ENCODE assay signal across 22 mouse cellular contexts in the genomic region with DNA sequence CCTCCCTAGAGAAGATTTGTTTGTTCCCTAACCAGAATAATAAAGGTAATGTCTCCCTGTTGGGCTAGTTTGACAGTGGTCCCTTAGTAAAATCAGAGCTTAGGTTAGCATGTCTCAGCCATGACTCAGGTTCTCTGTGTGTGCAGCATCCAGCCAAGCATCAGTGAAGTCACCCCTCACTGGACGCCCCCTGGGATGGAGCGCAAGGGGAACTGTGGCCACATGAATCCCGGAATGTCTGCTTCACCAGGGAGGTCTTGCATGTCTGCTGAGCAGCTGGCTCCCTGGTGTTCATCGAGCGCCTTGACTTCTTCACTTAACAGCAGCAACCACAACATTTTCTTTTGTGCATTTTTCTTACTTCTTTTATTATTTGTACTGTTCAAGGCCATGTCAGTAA. TPM values are rescaled to one million over a fixed set of nuclear protein-coding genes. Genes with fewer than 3 reads are reported as not detected.
DNase-seq lines count a peak whose midpoint lies in the region; ATAC-seq and TF ChIP-seq lines count a peak whose summit lies in the region.
"Had no signal": no experiment of that assay in that cellular context is flagged by ENCODE, and none has a peak within 500 bp of the region (broad histone marks: within the 10 kb centered on the region; RNA-seq: fewer than 3 reads in every experiment).

No protein-coding gene starts in this region.

- H3K79me2 ChIP-seq in C2C12 (ENCODE audit: control insufficient read depth, insufficient read depth) = no peaks in the 10 kb centered on the region

- no peak for ATAC-seq in embryonic facial prominence, embryonic 14.5 days (ENCODE audit: low read depth)
- ATAC-seq in limb, embryonic 14.5 days (ENCODE audit: low FRiP score, low read depth) = no peak
- ATAC-seq: activated CD4-positive, CD25-positive, alpha-beta regulatory T cell, adult 4 months; forebrain, embryonic 14.5 days; forebrain, embryonic 16.5 days had no signal

- H3K27me3 ChIP-seq in embryonic facial prominence, embryonic 14.5 days (replicated peaks; ENCODE audit: control insufficient read depth, insufficient read depth, low read length) = no peaks in the 10 kb centered on the region
- no peaks in the 10 kb centered on the region for H3K27me3 ChIP-seq in embryonic facial prominence, embryonic 10.5 days (replicated peaks; ENCODE audit: low read depth, poor library complexity, severe bottlenecking)
- no peaks in the 10 kb centered on the region for H3K27me3 ChIP-seq in limb, embryonic 14.5 days (ENCODE audit: control insufficient read depth, insufficient read depth, low read length)
- no peaks in the 10 kb centered on the region for H3K27me3 ChIP-seq in limb, embryonic 10.5 days (ENCODE audit: low read depth, poor library complexity, severe bottlenecking)
- peaks cover 5% of the 10 kb centered on the region for H3K27me3 ChIP-seq in C2C12 (ENCODE audit: control insufficient read depth, insufficient read depth, insufficient read length)
- H3K27me3 ChIP-seq: embryonic facial prominence, embryonic 13.5 days had no signal

- H3K4me1 ChIP-seq in embryonic facial prominence, embryonic 14.5 days (ENCODE audit: control insufficient read depth, insufficient read depth, low read length) = no peaks in the 10 kb centered on the region
- H3K4me1 ChIP-seq in embryonic facial prominence, embryonic 10.5 days = no peaks in the 10 kb centered on the region
- no peaks in the 10 kb centered on the region for H3K4me1 ChIP-seq in limb, embryonic 14.5 days (ENCODE audit: control insufficient read depth, insufficient read depth, low read length)
- H3K4me1 ChIP-seq in limb, embryonic 10.5 days = no peaks in the 10 kb centered on the region
- H3K4me1 ChIP-seq: embryonic facial prominence, embryonic 13.5 days had no signal

- TF ChIP-seq CTCF in C2C12 (IDR thresholded peaks at IDR 0.05; ENCODE audit: control insufficient read depth, insufficient read depth, insufficient read length) = no peak

- no peak overlapping the region for H3K27ac ChIP-seq in embryonic facial prominence, embryonic 14.5 days (replicated peaks; ENCODE audit: low read depth, low read length)
- H3K27ac ChIP-seq in embryonic facial prominence, embryonic 10.5 days (replicated peaks) = no peak overlapping the region
- no peak overlapping the region for H3K27ac ChIP-seq in limb, embryonic 14.5 days (replicated peaks; ENCODE audit: low read depth, low read length)
- H3K27ac ChIP-seq in limb, embryonic 10.5 days = no peak overlapping the region
- H3K27ac ChIP-seq: embryonic facial prominence, embryonic 13.5 days had no signal

- H3K79me3 ChIP-seq in C2C12 (ENCODE audit: low read depth) = no peaks in the 10 kb centered on the region

- no peak overlapping the region for H3K4me2 ChIP-seq in embryonic facial prominence, embryonic 14.5 days (ENCODE audit: low read depth, low read length)
- H3K4me2 ChIP-seq in limb, embryonic 14.5 days (replicated peaks; ENCODE audit: low read depth, low read length, severe bottlenecking) = no peak overlapping the region
- H3K4me2 ChIP-seq: embryonic facial prominence, embryonic 13.5 days had no signal

- peak; percentile 13 for DNase-seq in embryonic facial prominence, embryonic 14.5 days (ENCODE audit: low spot score)
- DNase-seq in embryonic facial prominence, embryonic 10.5 days (ENCODE audit: low spot score) = no peak
- peak; percentile 2 for DNase-seq in limb, embryonic 14.5 days (ENCODE audit: low spot score)
- no peak for DNase-seq in limb, embryonic 10.5 days (ENCODE audit: low spot score)
- DNase-seq in frontal cortex, postnatal 10 days (ENCODE audit: low spot score in 2 of 2) = no peak
- DNase-seq: adrenal gland, adult 8-10 months; adrenal gland, postnatal 14 days; adrenal gland, postnatal 36 days; B cell, adult 2 months; cerebellum, adult 11-12 months; cerebellum, adult 2 months; cerebellum, adult 9-10 months; cerebellum, postnatal 10 days; cerebellum, postnatal 25 days had no signal

- no peak for TF ChIP-seq POLR2A in limb, embryonic 14.5 days (IDR thresholded peaks at IDR 0.05; ENCODE audit: borderline replicate concordance, extremely low read depth, insufficient read depth, insufficient read length)

- H3ac ChIP-seq in C2C12 (ENCODE audit: control insufficient read depth, insufficient read length, low read depth) = peak overlapping the region; percentile 32

- no peak overlapping the region for H3K4me3 ChIP-seq in embryonic facial prominence, embryonic 14.5 days (ENCODE audit: low read depth, low read length)
- H3K4me3 ChIP-seq in embryonic facial prominence, embryonic 10.5 days = no peak overlapping the region
- H3K4me3 ChIP-seq in limb, embryonic 14.5 days (replicated peaks; ENCODE audit: low read length) = no peak overlapping the region
- no peak overlapping the region for H3K4me3 ChIP-seq in limb, embryonic 10.5 days
- no peak overlapping the region for H3K4me3 ChIP-seq in C2C12 (ENCODE audit: insufficient read depth, poor library complexity, severe bottlenecking)
- H3K4me3 ChIP-seq: embryonic facial prominence, embryonic 13.5 days had no signal

- no peak overlapping the region for H3K9ac ChIP-seq in embryonic facial prominence, embryonic 14.5 days (ENCODE audit: low read depth, low read length)
- no peak overlapping the region for H3K9ac ChIP-seq in limb, embryonic 14.5 days (ENCODE audit: low read depth, low read length, severe bottlenecking)
- H3K9ac ChIP-seq: embryonic facial prominence, embryonic 13.5 days had no signal

- H3K9me3 ChIP-seq in embryonic facial prominence, embryonic 14.5 days (ENCODE audit: control insufficient read depth, low read length) = no peaks in the 10 kb centered on the region
- no peaks in the 10 kb centered on the region for H3K9me3 ChIP-seq in embryonic facial prominence, embryonic 10.5 days
- no peaks in the 10 kb centered on the region for H3K9me3 ChIP-seq in limb, embryonic 14.5 days (ENCODE audit: control insufficient read depth, low read length)
- H3K9me3 ChIP-seq in limb, embryonic 10.5 days (replicated peaks) = no peaks in the 10 kb centered on the region
- H3K9me3 ChIP-seq: embryonic facial prominence, embryonic 13.5 days had no signal

- H3K36me3 ChIP-seq in embryonic facial prominence, embryonic 14.5 days (ENCODE audit: control insufficient read depth, insufficient read depth, low read length) = no peaks in the 10 kb centered on the region
- no peaks in the 10 kb centered on the region for H3K36me3 ChIP-seq in embryonic facial prominence, embryonic 10.5 days (replicated peaks)
- H3K36me3 ChIP-seq in limb, embryonic 14.5 days (ENCODE audit: control insufficient read depth, insufficient read depth, low read length) = no peaks in the 10 kb centered on the region
- no peaks in the 10 kb centered on the region for H3K36me3 ChIP-seq in limb, embryonic 10.5 days
- no peaks in the 10 kb centered on the region for H3K36me3 ChIP-seq in C2C12 (ENCODE audit: control insufficient read depth, insufficient read depth)
- H3K36me3 ChIP-seq: embryonic facial prominence, embryonic 13.5 days had no signal

- 50% methylated on average over 5 of the region's 5 CpGs for WGBS in embryonic facial prominence, embryonic 14.5 days
- WGBS in embryonic facial prominence, embryonic 10.5 days = 61% methylated on average over 5 of the region's 5 CpGs
- WGBS in limb, embryonic 14.5 days = 53% methylated on average over 5 of the region's 5 CpGs
- 54% methylated on average over 5 of the region's 5 CpGs for WGBS in limb, embryonic 10.5 days

TF ChIP-seq in C2C12, 6 proteins besides CTCF, POLR2A, EP300 and RAD21:
- TF ChIP-seq USF1 (IDR thresholded peaks at IDR 0.05; ENCODE audit: low read depth) = no peak
- TF ChIP-seq MYOD1 (IDR thresholded peaks at IDR 0.05; ENCODE audit: control insufficient read depth, insufficient read length, low read depth) = no peak
- TF ChIP-seq CEBPB (IDR thresholded peaks at IDR 0.05; ENCODE audit: low read depth) = no peak
- TF ChIP-seq FOSL1 (IDR thresholded peaks at IDR 0.05; ENCODE audit: insufficient read depth, low read length, poor library complexity, severe bottlenecking) = no peak
- TF ChIP-seq MYOG (IDR thresholded peaks at IDR 0.05; ENCODE audit: control insufficient read depth, extremely low read depth, insufficient read length) = no peak

RNA-seq across cellular contexts. Expression of gene 4933406M09Rik, which starts 8.1 kb away (rescaled TPM):
- not detected in 2 replicates for polyA plus RNA-seq in embryonic facial prominence, embryonic 14.5 days (2014; fragmentation: Nextera tagmentation; extraction: Ambion mirVana)
- polyA plus RNA-seq in embryonic facial prominence, embryonic 10.5 days (2016; fragmentation: Nextera tagmentation; extraction: Ambion mirVana) = not detected in 2 replicates
- polyA plus RNA-seq in limb, embryonic 14.5 days (2012; rRNA removed) = not detected in 2 replicates
- polyA plus RNA-seq in limb, embryonic 14.5 days (2014; fragmentation: Nextera tagmentation; extraction: Ambion mirVana) = not detected in 2 replicates
- not detected in 2 replicates for polyA plus RNA-seq in limb, embryonic 10.5 days (2016; fragmentation: Nextera tagmentation; extraction: Ambion mirVana)
- not detected for polyA plus RNA-seq in C2C12 (2012; fragmentation: generic; extraction: Trizol)
- polyA plus RNA-seq: activated CD4-positive, CD25-positive, alpha-beta regulatory T cell, adult 4 months; cerebellum, adult 2 months; cortical plate, adult 2 months; embryonic facial prominence, embryonic 11.5 days; embryonic facial prominence, embryonic 13.5 days; forebrain, embryonic 11.5 days; forebrain, embryonic 14.5 days; forebrain, embryonic 16.5 days had no signal

RNA-seq across cellular contexts. Expression of gene Cyb5r1, which starts 11.5 kb away (rescaled TPM):
- 29.9 and 31.5 TPM in 2 replicates for polyA plus RNA-seq in embryonic facial prominence, embryonic 14.5 days (2014; fragmentation: Nextera tagmentation; extraction: Ambion mirVana)
- 37.0 and 37.3 TPM in 2 replicates for polyA plus RNA-seq in embryonic facial prominence, embryonic 10.5 days (2016; fragmentation: Nextera tagmentation; extraction: Ambion mirVana)
- 43.0 and 46.0 TPM in 2 replicates for polyA plus RNA-seq in limb, embryonic 14.5 days (2012; rRNA removed)
- 28.6 and 31.8 TPM in 2 replicates for polyA plus RNA-seq in limb, embryonic 14.5 days (2014; fragmentation: Nextera tagmentation; extraction: Ambion mirVana)
- polyA plus RNA-seq in limb, embryonic 10.5 days (2016; fragmentation: Nextera tagmentation; extraction: Ambion mirVana) = 41.6 and 44.4 TPM in 2 replicates
- polyA plus RNA-seq in C2C12 (2012; fragmentation: generic; extraction: Trizol) = 68.4 TPM

RNA-seq across cellular contexts. Expression of gene Adipor1, which starts 21.4 kb away (rescaled TPM):
- 97.2 and 102 TPM in 2 replicates for polyA plus RNA-seq in embryonic facial prominence, embryonic 14.5 days (2014; fragmentation: Nextera tagmentation; extraction: Ambion mirVana)
- polyA plus RNA-seq in embryonic facial prominence, embryonic 10.5 days (2016; fragmentation: Nextera tagmentation; extraction: Ambion mirVana) = 75.8 and 76.2 TPM in 2 replicates
- polyA plus RNA-seq in limb, embryonic 14.5 days (2012; rRNA removed) = 74.9 and 82.9 TPM in 2 replicates
- 92.1 and 97.6 TPM in 2 replicates for polyA plus RNA-seq in limb, embryonic 14.5 days (2014; fragmentation: Nextera tagmentation; extraction: Ambion mirVana)
- 79.8 and 85.0 TPM in 2 replicates for polyA plus RNA-seq in limb, embryonic 10.5 days (2016; fragmentation: Nextera tagmentation; extraction: Ambion mirVana)
- 65.7 TPM for polyA plus RNA-seq in C2C12 (2012; fragmentation: generic; extraction: Trizol)

RNA-seq across cellular contexts. Expression of gene Tmem183a, which starts 32.0 kb away (rescaled TPM):
- 75.3 and 78.0 TPM in 2 replicates for polyA plus RNA-seq in embryonic facial prominence, embryonic 14.5 days (2014; fragmentation: Nextera tagmentation; extraction: Ambion mirVana)
- polyA plus RNA-seq in embryonic facial prominence, embryonic 10.5 days (2016; fragmentation: Nextera tagmentation; extraction: Ambion mirVana) = 119 and 126 TPM in 2 replicates
- 83.0 and 110 TPM in 2 replicates for polyA plus RNA-seq in limb, embryonic 14.5 days (2012; rRNA removed)
- 77.8 and 86.8 TPM in 2 replicates for polyA plus RNA-seq in limb, embryonic 14.5 days (2014; fragmentation: Nextera tagmentation; extraction: Ambion mirVana)
- polyA plus RNA-seq in limb, embryonic 10.5 days (2016; fragmentation: Nextera tagmentation; extraction: Ambion mirVana) = 118 TPM in 2 replicates
- polyA plus RNA-seq in C2C12 (2012; fragmentation: generic; extraction: Trizol) = 85.2 TPM

Comparison
In these comparisons a context has a peak if more than half of its experiments do, and no peak if none do; other contexts are left out.
1. DNase-seq: peak in embryonic facial prominence, embryonic 14.5 days (single experiment) and limb, embryonic 14.5 days (single experiment); none in embryonic facial prominence, embryonic 10.5 days (single experiment), limb, embryonic 10.5 days (single experiment) and frontal cortex, postnatal 10 days (0 of 2).